Mouse (Mus musculus) kidney, postnatal 4 days (tissue): ENCODE results near the gene Tas2r136.

Experiments
- DNase-seq, 2 experiments: peaks; one replicate each; pipeline ENCODE4 v3.0.0; 2021; ENCODE audit warnings: mixed read lengths in 2 of 2

The Tas2r136 gene

DNA sequence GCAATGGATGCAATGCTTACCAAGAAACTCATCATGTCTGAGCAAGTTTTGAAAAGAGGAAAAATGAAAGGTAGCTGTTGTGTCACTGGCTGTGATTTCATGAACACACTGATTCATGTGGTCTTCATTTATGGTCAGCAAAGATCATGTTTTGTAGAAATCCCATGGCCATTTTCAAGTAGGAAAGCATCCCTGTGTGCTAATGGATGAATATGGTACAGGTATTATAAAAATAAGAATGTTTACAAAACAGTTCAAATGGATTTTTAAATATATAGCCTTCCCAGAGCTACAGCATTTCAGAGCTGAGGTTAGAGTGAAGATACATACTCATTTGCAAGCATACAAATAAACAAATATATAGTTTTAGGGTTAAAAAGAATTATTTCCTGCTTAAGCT, at the start of gene Tas2r136:
Gene Tas2r136 (minus strand): TSS at position 101 of the 400 bp plus-strand sequence.
- no peak for DNase-seq

DNA sequence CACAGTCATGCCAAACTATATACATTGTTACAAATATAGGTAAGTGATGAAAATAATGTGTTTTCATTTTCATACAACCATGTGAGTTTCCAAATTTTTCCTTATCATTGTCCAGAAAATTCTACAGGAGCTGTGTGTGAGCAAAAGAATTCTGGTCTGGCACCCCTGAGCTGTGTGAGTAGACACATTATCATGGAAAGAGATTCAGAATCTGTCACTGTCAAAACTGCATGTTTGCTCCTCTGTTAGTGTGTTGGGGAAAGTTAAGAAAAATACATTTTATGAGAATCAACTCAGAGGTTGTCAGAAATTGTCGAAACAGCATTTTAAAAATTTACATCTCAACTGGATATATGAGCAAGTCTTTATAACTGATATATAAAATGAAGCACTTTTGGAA, 24.6 kb upstream of the Tas2r136 start, which contains the start of gene Tas2r117:
Gene Tas2r117 (plus strand): TSS at position 301 of the 400 bp plus-strand sequence.
- DNase-seq: no peak

DNA sequence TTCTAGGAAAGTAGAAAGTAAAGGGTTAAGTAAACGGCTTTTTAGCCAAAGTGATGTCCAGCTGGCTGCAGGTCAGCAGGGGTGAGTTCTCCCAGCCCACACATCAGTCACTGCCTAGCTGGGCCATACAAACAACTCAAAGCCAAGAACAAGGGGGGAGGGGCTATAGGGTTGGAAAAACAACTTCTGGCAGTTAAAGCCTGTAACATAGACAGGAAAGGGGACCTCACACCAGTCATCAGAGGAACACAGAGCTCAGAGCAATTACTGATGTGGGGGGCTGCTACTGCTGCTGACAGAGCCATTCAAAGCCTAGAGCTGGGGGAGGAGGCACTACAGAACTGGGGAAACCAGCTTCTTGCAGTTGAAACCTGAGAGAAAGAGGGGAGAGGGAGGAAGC, 17.4 kb upstream of the Tas2r136 start:
- DNase-seq: peak; percentile 32 to 46

- no peak for DNase-seq
Measured at GRCm38 (mm10) chr6:132761831-132762230, 16.1 kb downstream of the Tas2r136 start, which contains the start of gene Tas2r102. Gene Tas2r102, plus strand, starts transcription at chr6:132762131.

- DNase-seq: no peak
Measured at GRCm38 (mm10) chr6:132754430-132754829, 23.5 kb downstream of the Tas2r136 start, which contains the start of gene Tas2r124. Gene Tas2r124, plus strand, starts transcription at chr6:132754730.

- peak in 1 of 2 experiments; percentile 1 for DNase-seq
Measured at GRCm38 (mm10) chr6:132750206-132750605, 27.8 kb downstream of the Tas2r136 start.

- DNase-seq: no peak
Measured at GRCm38 (mm10) chr6:132737935-132738334, 40.0 kb downstream of the Tas2r136 start, which contains the start of gene Tas2r115. Gene Tas2r115, minus strand, starts transcription at chr6:132738035.
